Mouse (Mus musculus): Measurements from ENCODE around the gene Spef1. TPM values are rescaled to one million over a fixed set of nuclear protein-coding genes. Genes with fewer than 3 reads are reported as not detected.

Spef1 gene
- polyA plus RNA-seq, 1 experiment from 2014 or later: 2.5 TPM

- peak; percentile 86 for ATAC-seq (ENCODE audit: low FRiP score, low TSS enrichment)
- H3K9ac ChIP-seq (ENCODE audit: low read length): peak within 1 kb of the TSS; percentile 95
- whole genome bisulfite sequencing: 5% methylated on average over 30 of the region's 57 CpGs
- peak; percentile 89 for DNase-seq (ENCODE audit: low spot score)
- peak within 1 kb of the TSS; percentile 98 for H3K27ac ChIP-seq (replicated peaks)
- peaks cover 18% of the 10 kb centered on the region for H3K4me1 ChIP-seq (replicated peaks; ENCODE audit: control insufficient read depth, insufficient read depth)
- H3K9me3 ChIP-seq (ENCODE audit: control insufficient read depth, low read length): no peaks in the 10 kb centered on the region
- peak; percentile 53 for TF ChIP-seq CTCF (IDR thresholded peaks at IDR 0.05; ENCODE audit: low read depth)
- TF ChIP-seq EP300 (optimal IDR thresholded peaks at IDR 0.05): no peak
- H3K4me2 ChIP-seq (replicated peaks; ENCODE audit: low read depth): peak within 1 kb of the TSS; percentile 90
- no peaks in the 10 kb centered on the region for H3K36me3 ChIP-seq (ENCODE audit: control insufficient read depth, insufficient read depth, low read length)
- H3K27me3 ChIP-seq (ENCODE audit: control insufficient read depth, insufficient read depth, low read length): no peaks in the 10 kb centered on the region
- peak within 1 kb of the TSS; percentile 79 for H3K4me3 ChIP-seq (ENCODE audit: low read depth, low read length)
Observed at GRCm38 (mm10) chr2:131179990-131180587, 7.0 kb downstream of the Spef1 start, which contains the start of gene Cenpb. TSS of gene Cenpb (minus strand) at chr2:131180067.

GRCm38 (mm10) chr2:131179246-131179886, 7.7 kb downstream of the Spef1 start:
- no peaks in the 10 kb centered on the region for H3K9me3 ChIP-seq (ENCODE audit: control insufficient read depth, low read length)
- TF ChIP-seq CTCF (IDR thresholded peaks at IDR 0.05; ENCODE audit: low read depth): peak; percentile 10; the same call in 1 of the 2 replicates
- no peak for TF ChIP-seq EP300 (optimal IDR thresholded peaks at IDR 0.05)
- WGBS: under 1% methylated on average over 60 of the region's 67 CpGs
- peak overlapping the region; percentile 98 for H3K27ac ChIP-seq (replicated peaks)
- peak overlapping the region; percentile 90 for H3K4me2 ChIP-seq (replicated peaks; ENCODE audit: low read depth)
- no peaks in the 10 kb centered on the region for H3K27me3 ChIP-seq (ENCODE audit: control insufficient read depth, insufficient read depth, low read length)
- H3K36me3 ChIP-seq (ENCODE audit: control insufficient read depth, insufficient read depth, low read length): no peaks in the 10 kb centered on the region
- H3K4me3 ChIP-seq (ENCODE audit: low read depth, low read length): peak overlapping the region; percentile 79
- peak; percentile 79 for DNase-seq (ENCODE audit: low spot score)
- H3K9ac ChIP-seq (ENCODE audit: low read length): peak overlapping the region; percentile 95
- ATAC-seq (ENCODE audit: low FRiP score, low TSS enrichment): peak; percentile 71
- H3K4me1 ChIP-seq (replicated peaks; ENCODE audit: control insufficient read depth, insufficient read depth): peaks cover 20% of the 10 kb centered on the region

- H3K9me3 ChIP-seq (ENCODE audit: control insufficient read depth, low read length): no peaks in the 10 kb centered on the region
- DNase-seq (ENCODE audit: low spot score) (peak; percentile 47), ATAC-seq (ENCODE audit: low FRiP score, low TSS enrichment) (no peak)
- H3K4me1 ChIP-seq (replicated peaks; ENCODE audit: control insufficient read depth, insufficient read depth): peaks cover 23% of the 10 kb centered on the region
- 17% methylated on average over 26 of the region's 26 CpGs for WGBS
- TF ChIP-seq EP300 (optimal IDR thresholded peaks at IDR 0.05) (no peak), CTCF (IDR thresholded peaks at IDR 0.05; ENCODE audit: low read depth) (no peak)
- H3K9ac ChIP-seq (ENCODE audit: low read length): peak overlapping the region; percentile 95
- H3K27me3 ChIP-seq (ENCODE audit: control insufficient read depth, insufficient read depth, low read length): no peaks in the 10 kb centered on the region
- peak overlapping the region; percentile 98 for H3K27ac ChIP-seq (replicated peaks)
- peak overlapping the region; percentile 79 for H3K4me3 ChIP-seq (ENCODE audit: low read depth, low read length)
- peak overlapping the region; percentile 90 for H3K4me2 ChIP-seq (replicated peaks; ENCODE audit: low read depth)
- no peaks in the 10 kb centered on the region for H3K36me3 ChIP-seq (ENCODE audit: control insufficient read depth, insufficient read depth, low read length)
Observed at GRCm38 (mm10) chr2:131178828-131179245, 8.2 kb downstream of the Spef1 start.

GRCm38 (mm10) chr2:131177932-131178331, 9.2 kb downstream of the Spef1 start:
- no peak for ATAC-seq (ENCODE audit: low FRiP score, low TSS enrichment)
- Histone ChIP-seq H3K27ac (replicated peaks) (peak overlapping the region; percentile 73), H3K4me3 (ENCODE audit: low read depth, low read length) (peak overlapping the region; percentile 79), H3K36me3 (ENCODE audit: control insufficient read depth, insufficient read depth, low read length) (no peaks in the 10 kb centered on the region), H3K4me1 (replicated peaks; ENCODE audit: control insufficient read depth, insufficient read depth) (peaks cover 23% of the 10 kb centered on the region), H3K4me2 (replicated peaks; ENCODE audit: low read depth) (peak overlapping the region; percentile 90), H3K9ac (ENCODE audit: low read length) (peak overlapping the region; percentile 95), H3K27me3 (ENCODE audit: control insufficient read depth, insufficient read depth, low read length) (no peaks in the 10 kb centered on the region), H3K9me3 (ENCODE audit: control insufficient read depth, low read length) (no peaks in the 10 kb centered on the region)
- DNase-seq (ENCODE audit: low spot score): no peak
- 50% methylated on average over 9 of the region's 9 CpGs for WGBS
- no peak for TF ChIP-seq CTCF (IDR thresholded peaks at IDR 0.05; ENCODE audit: low read depth)
- TF ChIP-seq EP300 (optimal IDR thresholded peaks at IDR 0.05): no peak

- TF ChIP-seq EP300 (optimal IDR thresholded peaks at IDR 0.05): no peak
- TF ChIP-seq CTCF (IDR thresholded peaks at IDR 0.05; ENCODE audit: low read depth): no peak
- Histone ChIP-seq H3K4me2 (replicated peaks; ENCODE audit: low read depth) (peak overlapping the region; percentile 90), H3K27me3 (ENCODE audit: control insufficient read depth, insufficient read depth, low read length) (no peaks in the 10 kb centered on the region), H3K9me3 (ENCODE audit: control insufficient read depth, low read length) (no peaks in the 10 kb centered on the region), H3K4me1 (replicated peaks; ENCODE audit: control insufficient read depth, insufficient read depth) (peaks cover 23% of the 10 kb centered on the region), H3K36me3 (ENCODE audit: control insufficient read depth, insufficient read depth, low read length) (0 out of 2 replicates have a peak, but pooled peaks cover 2% of the 10 kb centered on the region), H3K27ac (replicated peaks) (peak overlapping the region; percentile 73), H3K4me3 (ENCODE audit: low read depth, low read length) (peak overlapping the region; percentile 79; the same call in 1 of the 2 replicates), H3K9ac (ENCODE audit: low read length) (peak overlapping the region; percentile 27; the same call in 1 of the 2 replicates)
- peak; percentile 87 for DNase-seq (ENCODE audit: low spot score)
- WGBS: 43% methylated on average over 5 of the region's 5 CpGs
- peak; percentile 71 for ATAC-seq (ENCODE audit: low FRiP score, low TSS enrichment)
Observed at GRCm38 (mm10) chr2:131176491-131176890, 10.6 kb downstream of the Spef1 start.

GRCm38 (mm10) chr2:131175945-131176309, 11.2 kb downstream of the Spef1 start:
- WGBS: 66% methylated on average over 1 of the region's 1 CpGs
- ATAC-seq (ENCODE audit: low FRiP score, low TSS enrichment) (no peak), DNase-seq (ENCODE audit: low spot score) (no peak)
- Histone ChIP-seq H3K4me1 (replicated peaks; ENCODE audit: control insufficient read depth, insufficient read depth) (peaks cover 23% of the 10 kb centered on the region), H3K36me3 (ENCODE audit: control insufficient read depth, insufficient read depth, low read length) (0 out of 2 replicates have a peak, but pooled peaks cover 2% of the 10 kb centered on the region), H3K9ac (ENCODE audit: low read length) (no peak overlapping the region), H3K4me2 (replicated peaks; ENCODE audit: low read depth) (peak overlapping the region; percentile 90; the same call in 1 of the 2 replicates), H3K4me3 (ENCODE audit: low read depth, low read length) (no peak overlapping the region), H3K27me3 (ENCODE audit: control insufficient read depth, insufficient read depth, low read length) (no peaks in the 10 kb centered on the region), H3K27ac (replicated peaks) (peak overlapping the region; percentile 73), H3K9me3 (ENCODE audit: control insufficient read depth, low read length) (no peaks in the 10 kb centered on the region)
- no peak for TF ChIP-seq EP300 (optimal IDR thresholded peaks at IDR 0.05)
- no peak for TF ChIP-seq CTCF (IDR thresholded peaks at IDR 0.05; ENCODE audit: low read depth)

Data from stomach, postnatal 0 days (tissue).